Mouse (Mus musculus) forebrain, embryonic 14.5 days (tissue): ENCODE data around the gene Zc3h12a. TPM values are rescaled to one million over a fixed set of nuclear protein-coding genes. Genes with fewer than 3 reads are reported as not detected.

ENCODE experiments used
- ATAC-seq: fragments of 200-750 bp; cut with Nextera tagmentation; 2 replicates; pipeline ENCODE4 v1.8.0; 2017; ENCODE audit warnings: mild to moderate bottlenecking, moderate library complexity
- DNase-seq: peaks from one replicate; pipeline ENCODE4 v3.0.0-alpha.2; 2015; ENCODE audit warnings: low spot score
- H3K27ac ChIP-seq: fragments of 300-500 bp; sonication (generic); 2 replicates; pipeline ENCODE4 v1.5.1; 2014; ENCODE audit warnings: low read depth, mild to moderate bottlenecking, control low read depth, low read length, moderate library complexity
- H3K27me3 ChIP-seq: fragments of 300-500 bp; sonication (generic); replicated peaks from 2 replicates; pipeline ENCODE4 v1.6.1; 2014; ENCODE audit warnings: low read length, control low read depth, mixed read lengths; ENCODE audit not compliant: control insufficient read depth, insufficient read depth
- H3K36me3 ChIP-seq: fragments of 300-500 bp; sonication (generic); 2 replicates; pipeline ENCODE4 v1.6.1; 2014; ENCODE audit warnings: low read length, control low read depth; ENCODE audit not compliant: control insufficient read depth, insufficient read depth
- H3K4me1 ChIP-seq: fragments of 300-500 bp; sonication (generic); 2 replicates; pipeline ENCODE4 v1.6.1; 2014; ENCODE audit warnings: antibody characterized with exemption, low read length, control low read depth; ENCODE audit not compliant: control insufficient read depth, insufficient read depth
- H3K4me2 ChIP-seq: fragments of 300-500 bp; sonication (generic); 2 replicates; pipeline ENCODE4 v1.6.1; 2014; ENCODE audit warnings: mild to moderate bottlenecking, control low read depth, low read length
- H3K4me3 ChIP-seq: fragments of 300-500 bp; sonication (generic); 2 replicates; pipeline ENCODE4 v1.5.1; 2014; ENCODE audit warnings: low read depth, low read length, control low read depth
- H3K9ac ChIP-seq: fragments of 300-500 bp; sonication (generic); 2 replicates; pipeline ENCODE4 v1.6.1; 2014; ENCODE audit warnings: mild to moderate bottlenecking, low read length, control low read depth, moderate library complexity
- H3K9me3 ChIP-seq: fragments of 300-500 bp; sonication (generic); replicated peaks from 2 replicates; pipeline ENCODE4 v1.6.1; 2016; ENCODE audit warnings: low read length, control low read depth, mixed read lengths; ENCODE audit not compliant: control insufficient read depth
- WGBS: fragments of 180-500 bp; shearing (Covaris S2); extraction: QIAGEN DNeasy Blood & Tissue Kit; methylation state at CpG from one replicate; pipeline ENCODE4 v1.1.7; 2014; 5-methylcytosine and 5-hydroxymethylcytosine counted together
- polyA plus RNA-seq: library from polyadenylated mRNA; unstranded; fragments of >200 nt; fragmentation: Nextera tagmentation; extraction: Ambion mirVana; gene quantifications from 2 replicates; pipeline ENCODE4 v1.2.1, GENCODE M21; 2014

The Zc3h12a gene
- polyA plus RNA-seq, 1 experiment from 2014 or later: 0.14 TPM

GRCm38 (mm10) chr4:125152469-125152868, 24.8 kb upstream of the Zc3h12a start:
- Histone ChIP-seq H3K27me3 (no peaks in the 10 kb centered on the region), H3K9me3 (0 out of 2 replicates have a peak, but pooled peaks cover 2% of the 10 kb centered on the region), H3K4me3 (no peak overlapping the region), H3K9ac (no peak overlapping the region), H3K27ac (no peak overlapping the region), H3K4me2 (no peak overlapping the region), H3K4me1 (no peaks in the 10 kb centered on the region), H3K36me3 (no peaks in the 10 kb centered on the region)
- ATAC-seq (no peak), DNase-seq (no peak)
- WGBS: 92% methylated on average over 6 of the region's 6 CpGs

DNA sequence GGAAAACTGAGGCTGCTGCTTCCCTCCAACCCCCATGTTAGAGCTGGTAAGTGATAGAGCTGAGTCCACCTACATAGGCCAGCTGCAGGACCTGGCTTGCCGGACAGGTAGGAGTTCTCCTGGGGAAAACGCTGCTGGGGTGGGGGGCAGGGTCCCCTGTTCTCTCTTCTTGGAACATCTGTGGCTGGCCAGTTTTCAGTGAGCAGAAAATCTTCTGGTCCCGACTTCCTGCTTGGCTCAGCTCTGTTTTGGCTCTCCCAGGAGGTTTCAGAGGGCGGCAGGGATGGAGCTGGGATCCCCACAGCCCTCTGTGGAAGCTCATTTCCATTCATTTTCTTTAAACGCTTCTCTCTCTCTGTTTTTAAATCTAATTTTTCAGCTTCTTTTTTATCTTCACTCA, 21.8 kb upstream of the Zc3h12a start:
- WGBS: 37% methylated on average over 5 of the region's 5 CpGs
- no peak for DNase-seq
- no peak for ATAC-seq
- H3K4me2 ChIP-seq: no peak overlapping the region
- H3K9ac ChIP-seq: no peak overlapping the region
- 0 out of 2 replicates have a peak, but pooled peaks cover 2% of the 10 kb centered on the region for H3K9me3 ChIP-seq
- no peaks in the 10 kb centered on the region for H3K27me3 ChIP-seq
- no peaks in the 10 kb centered on the region for H3K36me3 ChIP-seq
- H3K27ac ChIP-seq: no peak overlapping the region
- no peak overlapping the region for H3K4me3 ChIP-seq
- no peaks in the 10 kb centered on the region; the same call in 1 of the 2 replicates for H3K4me1 ChIP-seq

DNA sequence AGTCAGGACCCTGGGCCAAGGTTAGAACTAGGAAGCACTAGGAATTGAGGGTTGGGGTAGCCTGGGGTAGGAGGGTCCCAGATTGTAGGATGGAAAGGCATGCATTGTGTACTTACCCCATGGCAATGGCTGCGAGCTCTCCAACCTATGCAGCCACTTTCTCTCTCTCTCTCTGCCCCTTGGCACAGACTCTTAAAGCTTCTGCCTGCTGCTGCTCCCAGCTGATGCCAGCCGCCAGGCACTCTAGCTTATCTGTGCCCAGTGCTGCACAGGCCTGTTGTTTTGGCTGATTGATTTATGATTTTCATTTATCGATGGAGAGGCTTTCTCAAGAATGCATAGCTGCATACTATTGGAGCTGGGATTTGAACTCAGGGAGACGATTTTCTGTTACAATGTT, 20.3 kb upstream of the Zc3h12a start:
- DNase-seq (no peak), ATAC-seq (no peak)
- Histone ChIP-seq H3K4me1 (no peaks in the 10 kb centered on the region; the same call in 1 of the 2 replicates), H3K27me3 (no peaks in the 10 kb centered on the region), H3K4me2 (no peak overlapping the region), H3K27ac (no peak overlapping the region), H3K9me3 (0 out of 2 replicates have a peak, but pooled peaks cover 2% of the 10 kb centered on the region), H3K36me3 (no peaks in the 10 kb centered on the region), H3K9ac (no peak overlapping the region), H3K4me3 (no peak overlapping the region)
- 88% methylated on average over 4 of the region's 4 CpGs for WGBS

GRCm38 (mm10) chr4:125145213-125145612, 17.6 kb upstream of the Zc3h12a start:
- DNase-seq (no peak), ATAC-seq (no peak)
- Histone ChIP-seq H3K9me3 (0 out of 2 replicates have a peak, but pooled peaks cover 2% of the 10 kb centered on the region), H3K27ac (no peak overlapping the region), H3K27me3 (no peaks in the 10 kb centered on the region), H3K4me1 (no peaks in the 10 kb centered on the region; the same call in 1 of the 2 replicates), H3K36me3 (no peaks in the 10 kb centered on the region), H3K4me2 (no peak overlapping the region), H3K4me3 (no peak overlapping the region), H3K9ac (no peak overlapping the region)
- WGBS: 38% methylated on average over 10 of the region's 10 CpGs

DNA sequence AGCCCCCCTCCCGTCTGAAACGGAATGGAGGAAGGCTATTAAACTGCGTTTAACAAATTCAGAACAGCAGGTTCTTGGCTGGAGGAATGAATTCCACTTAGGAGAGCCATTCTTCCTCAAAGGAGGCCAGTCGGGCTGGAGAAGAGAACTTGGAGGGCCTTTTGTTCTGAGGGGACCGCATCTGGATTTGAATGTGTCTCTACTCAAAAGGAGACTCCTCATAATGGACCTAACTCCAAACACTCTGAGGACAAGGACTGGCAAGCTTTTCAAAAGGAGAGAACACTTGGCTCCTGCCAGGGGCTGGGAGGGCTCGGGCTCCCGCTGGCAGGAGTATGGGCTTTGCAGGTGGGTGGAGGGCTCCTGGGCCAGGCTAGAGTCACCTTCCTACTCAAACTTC, 17.0 kb upstream of the Zc3h12a start:
- WGBS: 6% methylated on average over 7 of the region's 7 CpGs
- 0 out of 2 replicates have a peak, but pooled peaks cover 2% of the 10 kb centered on the region for H3K9me3 ChIP-seq
- no peaks in the 10 kb centered on the region for H3K36me3 ChIP-seq
- H3K27me3 ChIP-seq: no peaks in the 10 kb centered on the region
- no peak overlapping the region for H3K4me3 ChIP-seq
- H3K27ac ChIP-seq: no peak overlapping the region
- DNase-seq (no peak), ATAC-seq (no peak)
- H3K4me1 ChIP-seq: no peaks in the 10 kb centered on the region; the same call in 1 of the 2 replicates
- H3K4me2 ChIP-seq: no peak overlapping the region
- H3K9ac ChIP-seq: no peak overlapping the region

GRCm38 (mm10) chr4:125144211-125144610, 16.6 kb upstream of the Zc3h12a start:
- no peaks in the 10 kb centered on the region for H3K36me3 ChIP-seq
- no peaks in the 10 kb centered on the region; the same call in 1 of the 2 replicates for H3K4me1 ChIP-seq
- H3K4me3 ChIP-seq: no peak overlapping the region
- 81% methylated on average over 5 of the region's 5 CpGs for WGBS
- ATAC-seq (no peak), DNase-seq (no peak)
- no peaks in the 10 kb centered on the region for H3K27me3 ChIP-seq
- 0 out of 2 replicates have a peak, but pooled peaks cover 2% of the 10 kb centered on the region for H3K9me3 ChIP-seq
- H3K9ac ChIP-seq: no peak overlapping the region
- H3K4me2 ChIP-seq: no peak overlapping the region
- H3K27ac ChIP-seq: no peak overlapping the region

DNA sequence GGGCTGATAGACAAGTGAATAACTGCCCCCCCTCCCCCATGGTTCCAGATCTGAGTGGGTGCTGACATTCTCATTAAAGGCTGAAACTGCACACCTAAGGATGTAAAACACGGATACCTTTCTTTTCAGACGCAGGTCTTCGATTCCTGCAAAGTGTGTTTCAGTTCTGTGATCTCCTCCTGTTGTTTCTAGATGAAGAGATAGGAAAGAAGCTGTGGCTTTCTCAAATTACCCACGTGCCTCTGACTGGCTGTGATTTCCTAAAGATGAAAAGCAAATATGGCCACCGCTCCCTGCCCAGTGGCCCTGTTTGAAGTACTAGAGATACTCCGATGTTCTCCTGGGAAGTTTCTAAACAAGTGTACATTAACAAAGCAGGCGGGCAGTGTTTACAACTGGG, 10.7 kb upstream of the Zc3h12a start:
- no peak overlapping the region for H3K9ac ChIP-seq
- no peak overlapping the region for H3K4me2 ChIP-seq
- H3K4me1 ChIP-seq: no peaks in the 10 kb centered on the region
- H3K27me3 ChIP-seq: no peaks in the 10 kb centered on the region
- H3K9me3 ChIP-seq: no peaks in the 10 kb centered on the region
- DNase-seq: no peak
- no peaks in the 10 kb centered on the region for H3K36me3 ChIP-seq
- no peak overlapping the region for H3K4me3 ChIP-seq
- WGBS: 80% methylated on average over 7 of the region's 7 CpGs
- H3K27ac ChIP-seq: no peak overlapping the region
- ATAC-seq: no peak

- Histone ChIP-seq H3K27me3 (no peaks in the 10 kb centered on the region), H3K4me2 (no peak overlapping the region), H3K4me1 (no peaks in the 10 kb centered on the region), H3K9ac (no peak overlapping the region), H3K27ac (no peak overlapping the region), H3K36me3 (no peaks in the 10 kb centered on the region), H3K4me3 (no peak overlapping the region), H3K9me3 (no peaks in the 10 kb centered on the region)
- 51% methylated on average over 12 of the region's 12 CpGs for WGBS
- no peak for ATAC-seq
- no peak for DNase-seq
Observed at GRCm38 (mm10) chr4:125136303-125136888, 8.8 kb upstream of the Zc3h12a start.

GRCm38 (mm10) chr4:125135076-125135855, 7.6 kb upstream of the Zc3h12a start:
- 80% methylated on average over 10 of the region's 10 CpGs for WGBS
- Histone ChIP-seq H3K36me3 (no peaks in the 10 kb centered on the region), H3K9me3 (no peaks in the 10 kb centered on the region), H3K9ac (no peak overlapping the region), H3K4me3 (no peak overlapping the region), H3K4me1 (no peaks in the 10 kb centered on the region), H3K27ac (no peak overlapping the region), H3K4me2 (no peak overlapping the region), H3K27me3 (no peaks in the 10 kb centered on the region)
- no peak for ATAC-seq
- no peak for DNase-seq
